In the genomic region with DNA sequence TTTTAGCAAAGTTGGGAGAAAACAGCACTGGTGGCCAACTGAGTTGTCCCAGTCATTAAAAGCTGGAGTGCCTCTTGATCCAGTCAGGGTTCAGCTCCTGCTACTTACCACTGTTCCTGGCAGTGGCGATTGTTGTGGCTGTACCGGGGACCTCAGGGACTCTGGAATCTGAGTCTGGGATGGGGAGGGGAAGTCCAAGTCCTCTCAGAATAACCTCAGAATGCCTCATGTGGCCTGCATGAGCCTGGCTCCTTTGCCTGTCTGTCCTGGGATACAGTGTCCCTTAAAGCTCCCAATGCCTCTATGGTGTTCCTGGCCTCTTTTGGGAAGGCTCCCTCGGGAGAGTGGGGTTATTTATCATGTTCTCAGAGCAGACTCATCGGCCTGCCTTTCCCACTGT, we compare ENCODE assay signal across 13 mouse cellular contexts.
DNase-seq lines count a peak whose midpoint lies in the region; ATAC-seq lines count a peak whose summit lies in the region.
"Had no signal": no experiment of that assay in that cellular context is flagged by ENCODE, and none has a peak within 500 bp of the region (broad histone marks: within the 10 kb centered on the region; RNA-seq: fewer than 3 reads in every experiment).

No protein-coding gene starts in this region.

- no peak overlapping the region for H3K4me2 ChIP-seq in hindbrain, embryonic 16.5 days (ENCODE audit: low read length)
- H3K4me2 ChIP-seq: hindbrain, embryonic 14.5 days; limb, embryonic 13.5 days; lung, embryonic 14.5 days had no signal

- no peak overlapping the region for H3K27ac ChIP-seq in hindbrain, embryonic 16.5 days (ENCODE audit: low read depth, low read length)
- no peak overlapping the region for H3K27ac ChIP-seq in hindbrain, embryonic 10.5 days
- H3K27ac ChIP-seq: hindbrain, embryonic 14.5 days; limb, embryonic 13.5 days had no signal

- ATAC-seq in hindbrain, embryonic 16.5 days = peak; percentile 61
- ATAC-seq in megakaryocyte progenitor cell, adult 5-6 weeks (replicated peaks; ENCODE audit: poor library complexity) = no peak

- H3K36me3 ChIP-seq in hindbrain, embryonic 16.5 days (ENCODE audit: control insufficient read depth, insufficient read depth, low read length) = no peaks in the 10 kb centered on the region
- H3K36me3 ChIP-seq in hindbrain, embryonic 10.5 days = no peaks in the 10 kb centered on the region
- H3K36me3 ChIP-seq: limb, embryonic 13.5 days had no signal

- no peaks in the 10 kb centered on the region for H3K27me3 ChIP-seq in hindbrain, embryonic 16.5 days (replicated peaks; ENCODE audit: control insufficient read depth, insufficient read depth, low read length)
- no peaks in the 10 kb centered on the region for H3K27me3 ChIP-seq in hindbrain, embryonic 10.5 days (ENCODE audit: insufficient read depth, poor library complexity, severe bottlenecking)
- H3K27me3 ChIP-seq: limb, embryonic 13.5 days had no signal

- DNase-seq in hindbrain, embryonic 10.5 days (ENCODE audit: low spot score) = no peak
- peak; percentile 10 for DNase-seq in testis, postnatal 14 days (ENCODE audit: low spot score)
- no peak for DNase-seq in testis, postnatal 10 days (ENCODE audit: low spot score)
- peak; percentile 64 to 65 for DNase-seq in heart, postnatal 10 days
- DNase-seq in skeletal muscle tissue, adult 2 months (ENCODE audit: low read depth, low spot score) = peak; percentile 75
- DNase-seq in thymus, postnatal 10 days (ENCODE audit: low spot score in 2 of 2) = no peak
- DNase-seq: thymus, postnatal 4 days had no signal

- H3K9ac ChIP-seq in hindbrain, embryonic 16.5 days (ENCODE audit: low read depth, low read length) = no peak overlapping the region
- H3K9ac ChIP-seq: hindbrain, embryonic 14.5 days; limb, embryonic 13.5 days; lung, embryonic 14.5 days had no signal

- no peaks in the 10 kb centered on the region for H3K4me1 ChIP-seq in hindbrain, embryonic 16.5 days (ENCODE audit: control insufficient read depth, insufficient read depth, low read depth, low read length)
- no peaks in the 10 kb centered on the region for H3K4me1 ChIP-seq in hindbrain, embryonic 10.5 days (replicated peaks)
- H3K4me1 ChIP-seq: limb, embryonic 13.5 days had no signal

- 57% methylated on average over 4 of the region's 4 CpGs for WGBS in hindbrain, embryonic 16.5 days
- WGBS in hindbrain, embryonic 10.5 days = 64% methylated on average over 4 of the region's 4 CpGs

- H3K4me3 ChIP-seq in hindbrain, embryonic 16.5 days (ENCODE audit: low read length) = no peak overlapping the region
- no peak overlapping the region for H3K4me3 ChIP-seq in hindbrain, embryonic 10.5 days
- H3K4me3 ChIP-seq: limb, embryonic 13.5 days; myocyte had no signal

- no peaks in the 10 kb centered on the region for H3K9me3 ChIP-seq in hindbrain, embryonic 16.5 days (ENCODE audit: control insufficient read depth, low read length)
- no peaks in the 10 kb centered on the region for H3K9me3 ChIP-seq in hindbrain, embryonic 10.5 days
- H3K9me3 ChIP-seq: limb, embryonic 13.5 days had no signal

- intact Hi-C loops in heart, postnatal 10 days (cut with DNase I) = no loop called here

Comparison
In these comparisons a context has a peak if more than half of its experiments do, and no peak if none do; other contexts are left out.
1. DNase-seq: peak in testis, postnatal 14 days (single experiment), heart, postnatal 10 days (2 of 2) and skeletal muscle tissue, adult 2 months (single experiment); none in hindbrain, embryonic 10.5 days (single experiment), testis, postnatal 10 days (single experiment) and thymus, postnatal 10 days (0 of 2).